Mouse (Mus musculus) midbrain, embryonic 12.5 days (tissue): ENCODE results near the gene Bcl2l2. TPM values are rescaled to one million over a fixed set of nuclear protein-coding genes. Genes with fewer than 3 reads are reported as not detected.

Experiments used
- ATAC-seq: fragments of 200-750 bp; cut with Nextera tagmentation; 2 replicates; pipeline ENCODE4 v1.8.0; 2017; ENCODE audit warnings: low read depth, moderate TSS enrichment, moderate library complexity; ENCODE audit not compliant: low FRiP score
- H3K27ac ChIP-seq: fragments of 300-500 bp; sonication (generic); replicated peaks from 2 replicates; pipeline ENCODE4 v1.5.1; 2016; ENCODE audit warnings: mild to moderate bottlenecking
- H3K27me3 ChIP-seq: fragments of 300-500 bp; sonication (generic); 2 replicates; pipeline ENCODE4 v1.6.1; 2016; ENCODE audit warnings: mild to moderate bottlenecking
- H3K36me3 ChIP-seq: fragments of 300-500 bp; sonication (generic); 2 replicates; pipeline ENCODE4 v1.6.1; 2016
- H3K4me1 ChIP-seq: fragments of 300-500 bp; sonication (generic); 2 replicates; pipeline ENCODE4 v1.6.1; 2016
- H3K4me2 ChIP-seq: fragments of 300-500 bp; sonication (generic); replicated peaks from 2 replicates; pipeline ENCODE4 v1.6.1; 2016; ENCODE audit warnings: mild to moderate bottlenecking, moderate library complexity
- H3K4me3 ChIP-seq: fragments of 300-500 bp; sonication (generic); 2 replicates; pipeline ENCODE4 v1.5.1; 2016; ENCODE audit warnings: mild to moderate bottlenecking
- H3K9ac ChIP-seq: fragments of 300-500 bp; sonication (generic); replicated peaks from 2 replicates; pipeline ENCODE4 v1.6.1; 2016; ENCODE audit warnings: mild to moderate bottlenecking, moderate library complexity
- H3K9me3 ChIP-seq: fragments of 300-500 bp; sonication (generic); 2 replicates; pipeline ENCODE4 v1.6.1; 2016; ENCODE audit warnings: mild to moderate bottlenecking
- WGBS: fragments of 180-500 bp; shearing (Covaris S2); methylation state at CpG from one replicate; pipeline ENCODE4 v1.1.7; 2016; 5-methylcytosine and 5-hydroxymethylcytosine counted together
- polyA plus RNA-seq: library from polyadenylated mRNA; unstranded; fragments of >200 nt; fragmentation: Nextera tagmentation; extraction: Ambion mirVana; gene quantifications from 2 replicates; pipeline ENCODE4 v1.2.1, GENCODE M21; 2016

Gene Bcl2l2
- polyA plus RNA-seq, 1 experiment from 2014 or later, result 2.7 TPM

DNA sequence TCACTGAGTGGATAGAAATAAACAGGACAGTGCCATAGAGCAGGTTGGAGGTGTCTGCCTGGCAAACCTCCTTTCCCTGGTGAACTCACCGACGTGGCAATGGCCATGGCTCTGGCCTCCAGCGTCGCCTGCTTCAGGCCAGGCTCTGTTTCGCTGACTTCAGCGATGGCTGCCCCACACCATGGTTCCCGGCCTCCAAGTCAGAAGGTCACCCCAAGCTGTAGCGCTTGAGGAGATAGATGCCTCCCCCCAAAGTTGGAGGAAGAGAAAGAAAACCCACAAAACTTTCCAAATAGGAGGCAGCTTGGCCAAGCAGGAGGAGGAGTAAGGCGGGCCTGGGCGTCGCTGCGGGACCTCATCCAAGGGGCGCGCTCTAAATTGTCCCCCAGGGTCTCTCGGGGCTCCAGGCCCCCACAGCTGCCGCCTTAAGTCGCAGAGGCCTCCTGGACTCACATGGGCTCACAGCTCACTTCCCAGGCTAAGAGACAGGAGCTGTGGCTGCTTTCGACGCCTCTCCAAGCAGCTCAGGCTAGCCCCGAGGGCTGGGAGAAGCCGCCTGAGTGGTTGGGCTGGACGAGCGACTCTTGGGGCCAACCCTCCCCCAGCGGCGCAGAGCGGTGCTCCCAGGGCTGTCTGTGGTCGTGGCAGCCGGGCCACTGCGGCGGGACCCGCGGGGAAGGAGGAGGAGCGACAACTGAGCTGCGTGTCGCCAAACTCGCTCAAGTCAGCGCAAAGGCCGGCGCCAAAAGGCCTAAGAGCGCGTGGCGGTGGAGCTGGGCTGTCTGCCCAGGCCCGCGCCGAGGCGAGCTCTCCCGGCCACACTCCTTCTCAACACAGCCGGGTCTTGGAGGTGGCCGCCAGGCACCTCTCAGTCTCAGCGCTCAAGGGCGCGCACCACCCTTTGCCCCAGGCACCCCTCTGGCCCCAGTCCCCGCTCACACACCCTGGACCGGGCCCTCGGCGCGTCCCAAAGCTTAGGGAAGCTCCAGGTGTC lies 42.5 kb downstream of the Bcl2l2 start, which contains the start of gene Efs:
Efs (minus strand) TSS at position 778 of the 994 bp plus-strand sequence.
- Histone ChIP-seq H3K4me3 (peak within 1 kb of the TSS; percentile 53), H3K9ac (peak within 1 kb of the TSS; percentile 78), H3K9me3 (peaks cover 18% of the 10 kb centered on the region), H3K36me3 (peaks cover 18% of the 10 kb centered on the region), H3K27me3 (peaks cover 11% of the 10 kb centered on the region; the same call in 1 of the 2 replicates), H3K27ac (peak within 1 kb of the TSS; percentile 98), H3K4me1 (peaks cover 41% of the 10 kb centered on the region), H3K4me2 (peak within 1 kb of the TSS; percentile 89)
- ATAC-seq, result peak; percentile 59
- 2% methylated on average over 55 of the region's 57 CpGs for WGBS

GRCm38 (mm10) chr14:54926401-54927158 lies 43.4 kb downstream of the Bcl2l2 start:
- Histone ChIP-seq H3K4me3 (peak overlapping the region; percentile 53), H3K36me3 (peaks cover 8% of the 10 kb centered on the region), H3K27me3 (peaks cover 11% of the 10 kb centered on the region; the same call in 1 of the 2 replicates), H3K9ac (peak overlapping the region; percentile 78), H3K4me1 (peaks cover 44% of the 10 kb centered on the region), H3K4me2 (peak overlapping the region; percentile 89), H3K27ac (peak overlapping the region; percentile 98), H3K9me3 (peaks cover 9% of the 10 kb centered on the region; the same call in 1 of the 2 replicates)
- ATAC-seq, result peak; percentile 78
- under 1% methylated on average over 36 of the region's 58 CpGs for WGBS

GRCm38 (mm10) chr14:54927296-54927695 lies 44.1 kb downstream of the Bcl2l2 start:
- Histone ChIP-seq H3K27me3 (peaks cover 11% of the 10 kb centered on the region; the same call in 1 of the 2 replicates), H3K27ac (peak overlapping the region; percentile 98), H3K36me3 (peaks cover 1% of the 10 kb centered on the region; the same call in 1 of the 2 replicates), H3K9me3 (peaks cover 2% of the 10 kb centered on the region; the same call in 1 of the 2 replicates), H3K4me2 (peak overlapping the region; percentile 89), H3K4me1 (peaks cover 46% of the 10 kb centered on the region), H3K4me3 (peak overlapping the region; percentile 53), H3K9ac (peak overlapping the region; percentile 78)
- no peak for ATAC-seq
- 11% methylated on average over 7 of the region's 7 CpGs for WGBS

- WGBS, result 79% methylated on average over 5 of the region's 5 CpGs
- ATAC-seq, result no peak
- Histone ChIP-seq H3K36me3 (no peaks in the 10 kb centered on the region), H3K4me1 (peaks cover 39% of the 10 kb centered on the region), H3K4me2 (no peak overlapping the region), H3K9me3 (no peaks in the 10 kb centered on the region), H3K27me3 (peaks cover 11% of the 10 kb centered on the region; the same call in 1 of the 2 replicates), H3K4me3 (no peak overlapping the region), H3K27ac (no peak overlapping the region), H3K9ac (no peak overlapping the region)
Observed at GRCm38 (mm10) chr14:54929801-54930200, 46.6 kb downstream of the Bcl2l2 start.

DNA sequence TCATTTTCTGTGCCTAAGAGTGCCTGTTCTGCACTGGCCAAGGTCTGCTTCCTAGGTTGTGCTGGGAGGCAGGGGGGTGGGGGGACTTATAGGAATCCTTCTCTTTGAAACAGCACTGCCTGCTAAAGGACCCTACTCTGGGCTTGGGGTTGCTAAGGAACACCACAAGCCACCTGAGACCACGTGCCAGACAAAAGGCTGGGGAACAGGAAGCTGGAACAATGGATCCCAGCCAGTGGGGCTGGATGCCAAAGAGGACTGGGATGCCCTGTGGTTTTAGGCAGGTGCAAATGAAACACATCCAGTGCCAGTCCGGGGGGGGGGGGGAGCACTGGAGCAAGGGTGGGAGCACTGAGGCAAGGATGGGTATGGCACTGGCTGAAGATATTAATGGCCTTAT lies 47.3 kb downstream of the Bcl2l2 start:
- 31% methylated on average over 2 of the region's 2 CpGs for WGBS
- Histone ChIP-seq H3K9me3 (no peaks in the 10 kb centered on the region), H3K9ac (no peak overlapping the region), H3K4me2 (no peak overlapping the region), H3K4me3 (no peak overlapping the region), H3K27ac (no peak overlapping the region), H3K4me1 (peaks cover 33% of the 10 kb centered on the region), H3K36me3 (no peaks in the 10 kb centered on the region), H3K27me3 (peaks cover 11% of the 10 kb centered on the region; the same call in 1 of the 2 replicates)
- no peak for ATAC-seq

DNA sequence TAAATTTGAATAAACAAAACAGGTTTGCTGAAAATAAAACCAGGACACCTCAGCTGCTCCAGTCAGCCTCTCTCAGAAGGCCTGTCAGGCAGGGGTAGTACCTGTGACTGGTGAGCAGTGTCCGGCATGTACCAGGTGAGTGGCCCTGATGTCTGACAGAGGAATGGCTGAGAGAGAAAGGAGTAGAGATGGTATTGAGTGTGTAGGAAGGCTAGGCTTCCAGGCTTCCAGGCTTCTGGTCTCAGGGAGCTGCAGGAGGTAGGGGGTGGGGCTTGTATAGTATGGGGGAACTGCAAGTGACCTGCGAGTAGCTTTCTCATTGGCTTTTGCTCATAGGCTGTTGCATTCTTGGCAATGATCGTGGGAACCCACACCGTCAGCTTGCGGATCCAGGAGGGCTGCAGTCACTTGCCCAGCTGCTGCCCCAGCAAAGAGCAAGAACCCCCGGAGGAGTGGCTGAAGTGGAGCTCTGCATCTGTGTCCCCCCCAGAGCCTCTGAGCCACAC lies 49.5 kb downstream of the Bcl2l2 start, which contains the start of gene Il25:
Il25 (plus strand) TSS at position 51 of the 506 bp plus-strand sequence.
- peaks cover 23% of the 10 kb centered on the region for H3K4me1 ChIP-seq
- H3K27me3 ChIP-seq, result peaks cover 11% of the 10 kb centered on the region; the same call in 1 of the 2 replicates
- H3K9ac ChIP-seq, result no peak within 1 kb of the TSS
- no peaks in the 10 kb centered on the region for H3K36me3 ChIP-seq
- H3K4me3 ChIP-seq, result no peak within 1 kb of the TSS
- no peak within 1 kb of the TSS for H3K27ac ChIP-seq
- no peaks in the 10 kb centered on the region for H3K9me3 ChIP-seq
- no peak within 1 kb of the TSS for H3K4me2 ChIP-seq
- no peak for ATAC-seq
- 38% methylated on average over 6 of the region's 6 CpGs for WGBS

GRCm38 (mm10) chr14:54935904-54936830 lies 53.0 kb downstream of the Bcl2l2 start, which contains the start of gene Cmtm5:
Gene Cmtm5, plus strand, starts transcription at chr14:54936261.
- ATAC-seq, result no peak
- no peaks in the 10 kb centered on the region for H3K36me3 ChIP-seq
- no peak within 1 kb of the TSS for H3K4me3 ChIP-seq
- no peak within 1 kb of the TSS for H3K4me2 ChIP-seq
- no peak within 1 kb of the TSS; the same call in 1 of the 2 replicates for H3K27ac ChIP-seq
- no peaks in the 10 kb centered on the region for H3K27me3 ChIP-seq
- 48% methylated on average over 8 of the region's 8 CpGs for WGBS
- peak within 1 kb of the TSS; percentile 31 for H3K9ac ChIP-seq
- no peaks in the 10 kb centered on the region for H3K9me3 ChIP-seq
- peaks cover 20% of the 10 kb centered on the region for H3K4me1 ChIP-seq

GRCm38 (mm10) chr14:54936831-54937160 lies 53.6 kb downstream of the Bcl2l2 start:
- no peak overlapping the region for H3K4me2 ChIP-seq
- H3K9ac ChIP-seq, result peak overlapping the region; percentile 31; the same call in 1 of the 2 replicates
- H3K9me3 ChIP-seq, result no peaks in the 10 kb centered on the region
- H3K4me3 ChIP-seq, result no peak overlapping the region
- 73% methylated on average over 6 of the region's 6 CpGs for WGBS
- no peak for ATAC-seq
- no peaks in the 10 kb centered on the region for H3K36me3 ChIP-seq
- peaks cover 15% of the 10 kb centered on the region for H3K4me1 ChIP-seq
- no peaks in the 10 kb centered on the region for H3K27me3 ChIP-seq
- no peak overlapping the region; the same call in 1 of the 2 replicates for H3K27ac ChIP-seq

DNA sequence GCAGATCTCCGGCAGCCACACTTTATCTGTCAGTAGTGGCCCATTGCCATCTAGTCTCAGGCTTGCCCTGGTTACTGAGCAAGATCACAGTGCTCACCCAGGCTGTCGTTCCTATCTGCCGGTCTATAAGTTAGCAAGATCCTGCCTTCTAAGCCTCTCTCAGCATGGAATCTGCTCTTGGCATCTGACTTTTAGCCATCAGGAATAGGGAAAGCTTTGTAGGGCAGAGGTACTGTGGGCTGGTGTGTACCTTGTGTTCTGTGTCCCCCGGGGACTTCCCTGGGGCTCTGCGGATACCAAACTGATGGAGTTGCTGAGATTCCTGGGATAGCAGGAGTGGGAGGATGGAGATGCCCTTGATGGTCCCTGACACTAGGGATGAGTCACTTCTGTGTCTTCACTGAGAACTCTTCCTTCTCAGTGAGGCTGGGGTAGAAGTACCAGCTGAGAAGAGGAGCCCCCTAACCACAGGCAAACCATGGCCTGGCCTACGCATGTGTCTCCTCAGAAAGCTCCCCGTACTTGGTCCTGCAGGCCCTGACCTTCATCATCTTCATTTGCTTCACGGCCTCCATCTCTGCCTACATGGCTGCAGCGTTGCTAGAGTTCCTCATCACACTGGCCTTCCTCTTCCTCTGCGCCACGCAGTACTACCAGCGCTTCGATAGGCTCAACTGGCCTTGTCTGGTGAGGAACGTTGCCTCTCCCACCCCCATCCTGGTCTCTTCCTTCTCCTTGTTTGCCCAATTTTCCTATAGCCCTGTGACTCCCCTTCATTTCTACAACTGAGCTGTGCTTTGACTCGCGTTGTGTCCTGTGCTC lies 54.4 kb downstream of the Bcl2l2 start:
- Histone ChIP-seq H3K9me3 (no peaks in the 10 kb centered on the region), H3K4me3 (no peak overlapping the region), H3K27me3 (no peaks in the 10 kb centered on the region), H3K4me2 (no peak overlapping the region), H3K9ac (no peak overlapping the region), H3K36me3 (no peaks in the 10 kb centered on the region), H3K27ac (no peak overlapping the region; the same call in 1 of the 2 replicates), H3K4me1 (peaks cover 15% of the 10 kb centered on the region)
- no peak for ATAC-seq
- 92% methylated on average over 16 of the region's 16 CpGs for WGBS
